Mouse (Mus musculus) spleen, embryonic (tissue): ENCODE results near the gene Arnt2.

ENCODE experiments used
- CTCF ChIA-PET: fragments of 350-600 bp; sonication (Branson Sonifier 250); formaldehyde crosslinking; loops from one replicate; lab custom pipeline; 2022; lab: Charles Lee

Gene Arnt2

GRCm38 (mm10) chr7:84287226-84287587 is 122.8 kb downstream of the Arnt2 start:
- CTCF ChIA-PET: no interaction called here

GRCm38 (mm10) chr7:84286526-84287225 is 123.3 kb downstream of the Arnt2 start:
- CTCF ChIA-PET: no interaction called here

GRCm38 (mm10) chr7:84285790-84286189 is 124.2 kb downstream of the Arnt2 start:
- CTCF ChIA-PET: no interaction called here

- CTCF ChIA-PET: no interaction called here
Observed at GRCm38 (mm10) chr7:84284974-84285373, 125.0 kb downstream of the Arnt2 start.

- CTCF ChIA-PET: no interaction called here
Observed at GRCm38 (mm10) chr7:84282231-84282630, 127.7 kb downstream of the Arnt2 start.

GRCm38 (mm10) chr7:84279231-84279630 is 130.7 kb downstream of the Arnt2 start:
- CTCF ChIA-PET: no interaction called here

- CTCF ChIA-PET: interaction anchor here (4.5 kb wide), 1 partner anchor 187 kb away, joined by 35 read pairs; the partner anchor contains the start of gene Cemip
Observed at GRCm38 (mm10) chr7:84275312-84275711, 134.7 kb downstream of the Arnt2 start.

- CTCF ChIA-PET: interaction anchor here (4.5 kb wide), 1 partner anchor 186 kb away, joined by 35 read pairs; the partner anchor contains the start of gene Cemip
Observed at GRCm38 (mm10) chr7:84273930-84274329, 136.0 kb downstream of the Arnt2 start.

GRCm38 (mm10) chr7:84272206-84272818 is 137.7 kb downstream of the Arnt2 start:
- CTCF ChIA-PET: interaction anchor here (0.6 to 4.5 kb wide), 6 partner anchors 122 to 925 kb away, joined by 3 to 35 read pairs (median 4); partner anchors contain the start of gene Cemip

GRCm38 (mm10) chr7:84271429-84271828 is 138.5 kb downstream of the Arnt2 start:
- CTCF ChIA-PET: interaction anchor here (1.1 to 4.5 kb wide), 2 partner anchors 157 to 183 kb away, joined by 3 to 35 read pairs; partner anchors contain the start of gene Cemip

GRCm38 (mm10) chr7:84263466-84263865 is 146.5 kb downstream of the Arnt2 start:
- CTCF ChIA-PET: no interaction called here

GRCm38 (mm10) chr7:84261341-84261740 is 148.6 kb downstream of the Arnt2 start:
- CTCF ChIA-PET: no interaction called here

GRCm38 (mm10) chr7:84260401-84260800 is 149.6 kb downstream of the Arnt2 start:
- CTCF ChIA-PET: no interaction called here

- CTCF ChIA-PET: no interaction called here
Observed at GRCm38 (mm10) chr7:84259309-84259985, 150.5 kb downstream of the Arnt2 start.

GRCm38 (mm10) chr7:84256661-84257060 is 153.3 kb downstream of the Arnt2 start:
- CTCF ChIA-PET: interaction anchor here (0.7 kb wide), 1 partner anchor 9 kb away, joined by 3 read pairs; no protein-coding TSS in a partner anchor

- CTCF ChIA-PET: interaction anchor here (0.7 kb wide), 1 partner anchor 9 kb away, joined by 3 read pairs; no protein-coding TSS in a partner anchor
Observed at GRCm38 (mm10) chr7:84256245-84256644, 153.7 kb downstream of the Arnt2 start.

- CTCF ChIA-PET: no interaction called here
Observed at GRCm38 (mm10) chr7:84254916-84255315, 155.1 kb downstream of the Arnt2 start.

- CTCF ChIA-PET: no interaction called here
Observed at GRCm38 (mm10) chr7:84254311-84254710, 155.7 kb downstream of the Arnt2 start.

- CTCF ChIA-PET: no interaction called here
Observed at GRCm38 (mm10) chr7:84251667-84252066, 158.3 kb downstream of the Arnt2 start.

- CTCF ChIA-PET: interaction anchor here (0.5 kb wide), 1 partner anchor 298 kb away, joined by 3 read pairs; no protein-coding TSS in a partner anchor
Observed at GRCm38 (mm10) chr7:84250736-84251135, 159.2 kb downstream of the Arnt2 start.

- CTCF ChIA-PET: no interaction called here
Observed at GRCm38 (mm10) chr7:84249951-84250350, 160.0 kb downstream of the Arnt2 start.

- CTCF ChIA-PET: no interaction called here
Observed at GRCm38 (mm10) chr7:84249381-84249780, 160.6 kb downstream of the Arnt2 start.
